Mouse (Mus musculus): ENCODE measurements around the gene Myzap.

Myzap gene

DNA sequence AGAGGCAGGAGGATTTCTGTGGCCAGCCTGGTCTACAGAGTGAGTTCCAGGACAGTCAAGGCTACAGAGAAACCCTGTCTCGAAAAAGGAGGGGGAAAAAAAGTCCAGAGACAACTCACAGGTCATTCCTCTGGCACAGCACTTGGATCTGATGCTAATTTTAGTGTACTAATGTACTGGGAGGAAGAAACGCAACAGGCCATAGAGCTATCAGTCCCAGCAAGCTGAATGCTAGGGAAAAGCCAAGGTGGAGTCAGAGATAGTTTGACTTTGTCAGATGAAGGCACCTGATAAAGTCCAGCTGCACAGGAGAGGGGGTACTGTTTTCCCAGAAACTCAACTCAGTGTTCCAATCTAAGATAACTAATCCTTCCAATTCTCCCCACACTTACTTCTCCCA lies 111.9 kb downstream of the Myzap start:
- DNase-seq (ENCODE audit: low spot score) = no peak

DNA sequence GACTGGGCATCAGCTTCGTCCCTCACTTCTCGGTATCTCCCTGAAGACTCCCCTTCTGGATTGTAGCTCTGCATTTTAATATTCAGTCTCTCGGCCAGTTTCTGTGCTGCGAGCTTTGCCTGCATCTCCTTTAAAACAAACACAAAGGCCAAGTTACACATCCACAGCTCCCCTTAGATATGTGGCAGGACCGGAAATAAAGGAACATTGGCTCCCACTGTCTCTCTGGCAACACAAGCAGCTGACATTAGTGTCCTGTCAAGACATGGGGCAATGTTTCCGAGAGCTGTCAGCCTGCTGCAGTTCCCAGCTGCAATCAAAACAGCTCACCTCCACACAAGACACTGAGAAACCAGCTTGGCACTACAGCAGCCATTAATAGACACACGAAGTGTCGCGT lies 112.7 kb downstream of the Myzap start:
- DNase-seq (ENCODE audit: low spot score) = no peak

- no peak for DNase-seq (ENCODE audit: low spot score)
Measured at GRCm38 (mm10) chr9:71478596-71478995, 113.6 kb downstream of the Myzap start.

- DNase-seq (ENCODE audit: low spot score) = no peak
Measured at GRCm38 (mm10) chr9:71476601-71477000, 115.6 kb downstream of the Myzap start.

DNA sequence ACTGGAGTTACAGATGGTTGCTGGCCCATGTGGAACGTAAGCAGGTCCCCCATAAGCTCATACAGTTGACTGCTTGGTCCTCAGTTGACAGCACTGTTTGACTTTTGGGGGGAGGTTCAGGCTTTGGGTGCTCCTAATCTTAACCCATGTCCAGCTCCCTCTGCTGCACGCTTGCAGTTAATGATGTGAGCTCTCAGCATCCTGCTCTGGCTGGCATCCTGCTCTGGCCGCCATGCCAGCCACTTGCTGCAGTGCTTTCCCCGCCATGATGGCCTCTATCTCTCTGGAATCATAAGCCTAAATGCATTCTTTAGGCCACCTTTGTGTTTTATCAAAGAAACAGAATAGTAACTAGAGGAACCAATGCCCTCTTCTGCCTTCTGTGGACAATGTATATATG lies 116.6 kb downstream of the Myzap start:
- DNase-seq (ENCODE audit: low spot score) = no peak

- no peak for DNase-seq (ENCODE audit: low spot score)
Measured at GRCm38 (mm10) chr9:71467434-71467833, 124.7 kb downstream of the Myzap start.

DNA sequence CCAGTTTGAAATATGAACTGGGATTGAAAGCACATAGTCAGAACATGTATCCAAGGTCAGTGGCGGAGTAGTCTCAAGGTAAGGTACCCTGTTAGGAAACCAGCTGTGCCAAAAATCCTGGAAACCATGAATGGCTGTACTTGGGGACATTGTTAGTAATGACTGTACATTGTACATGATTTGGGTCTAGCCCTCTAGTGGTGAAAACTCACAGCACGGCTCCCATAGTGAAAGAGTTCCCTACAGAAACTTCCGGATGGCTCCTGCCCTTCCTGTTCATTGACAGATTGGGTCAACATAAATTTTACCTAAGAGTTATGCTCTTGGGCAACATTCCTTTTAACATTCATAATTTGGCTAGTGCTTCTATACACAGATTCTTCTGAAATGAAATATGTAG lies 126.0 kb downstream of the Myzap start:
- DNase-seq (ENCODE audit: low spot score) = peak; percentile 60

DNA sequence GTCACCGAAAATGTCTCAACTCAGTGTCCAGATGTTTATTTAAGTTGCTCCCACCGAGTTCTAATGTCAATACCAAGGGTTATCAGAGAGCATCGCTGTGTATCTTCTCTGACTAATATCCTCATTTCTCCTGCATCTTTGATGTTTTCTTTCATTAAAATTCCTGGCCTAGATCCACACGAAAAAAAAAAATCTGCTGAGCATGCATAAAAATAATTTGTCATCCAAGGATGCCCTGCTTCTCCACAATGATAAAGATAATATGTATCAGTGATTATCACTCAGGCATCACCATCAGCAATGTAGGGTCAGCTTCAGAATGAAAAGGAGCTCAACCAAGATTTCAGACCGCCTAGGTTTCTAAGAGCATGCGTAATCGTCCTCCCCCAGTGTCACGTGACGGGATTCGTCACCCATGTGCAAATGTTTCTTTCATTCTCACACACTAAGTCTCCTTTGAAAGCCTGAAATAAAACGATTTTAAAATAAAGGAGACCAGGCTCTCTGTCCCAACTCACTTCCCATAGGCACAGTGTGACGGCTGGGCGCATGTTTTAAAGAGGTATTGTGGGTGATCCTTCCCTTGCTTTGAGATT lies 129.0 kb downstream of the Myzap start:
- no peak for DNase-seq (ENCODE audit: low spot score)

GRCm38 (mm10) chr9:71456738-71457137 lies 135.4 kb downstream of the Myzap start:
- no peak for DNase-seq (ENCODE audit: low spot score)

All from embryo, embryonic 10 days (tissue).